Mouse (Mus musculus) CH12.LX (cell line): ENCODE data around the gene Golph3l. TPM values are rescaled to one million over a fixed set of nuclear protein-coding genes. Genes with fewer than 3 reads are reported as not detected.
A peak's percentile ranks its signal among the peaks of the same experiment; 100 is the strongest.

Source experiments
- DNase-seq: peaks from one replicate; pipeline ENCODE4 v3.0.0-alpha.2; 2013; ENCODE audit errors: extremely low read depth
- H3K27ac ChIP-seq: 2 replicates; pipeline ENCODE4 v1.5.1; 2012; ENCODE audit warnings: low read depth, mild to moderate bottlenecking, control low read depth, moderate library complexity; ENCODE audit not compliant: insufficient read depth
- H3K27me3 ChIP-seq: replicated peaks from 2 replicates; pipeline ENCODE3; 2012; ENCODE audit warnings: inconsistent platforms
- H3K36me3 ChIP-seq, 2 experiments: replicated peaks in 1 of 2; 2 replicates each; pipeline versions ENCODE3 to v1.6.1; 2012; ENCODE audit warnings: inconsistent platforms in 1 of 2, low read length in 1 of 2, mild to moderate bottlenecking in 1 of 2, mixed read lengths in 1 of 2, moderate library complexity in 1 of 2; ENCODE audit not compliant: control insufficient read depth in 1 of 2, insufficient read depth in 1 of 2
- H3K4me1 ChIP-seq, 2 experiments: 2 replicates each; pipeline ENCODE4 v1.6.1; 2012; ENCODE audit warnings: inconsistent platforms in 1 of 2, moderate library complexity in 1 of 2; ENCODE audit not compliant: insufficient read depth in 2 of 2, control insufficient read depth in 1 of 2
- H3K4me2 ChIP-seq: 2 replicates; pipeline ENCODE4 v1.6.1; 2012; ENCODE audit warnings: low read depth, mild to moderate bottlenecking, control low read depth; ENCODE audit not compliant: poor library complexity, insufficient read depth, severe bottlenecking
- H3K4me3 ChIP-seq, 3 experiments: fragments of 150-350 bp in 1 of 3; sonication (generic) in 1 of 3; replicated peaks in 1 of 3; 2 replicates each; pipeline versions ENCODE3 to v1.5.1; 2011 to 2012; ENCODE audit warnings: low read depth in 2 of 3, low read length in 2 of 3, mild to moderate bottlenecking in 2 of 3, moderate library complexity in 2 of 3, control low read depth in 1 of 3, improper control_type of control experiment in 1 of 3, inconsistent platforms in 1 of 3, mixed read lengths in 1 of 3; ENCODE audit not compliant: poor library complexity in 1 of 3
- H3K79me2 ChIP-seq: replicated peaks from 2 replicates; pipeline ENCODE4 v1.6.1; 2012; ENCODE audit warnings: mild to moderate bottlenecking, moderate library complexity; ENCODE audit not compliant: control insufficient read depth, poor library complexity, insufficient read depth, severe bottlenecking; ENCODE audit errors: extremely low read depth
- H3K9ac ChIP-seq: 2 replicates; pipeline ENCODE4 v1.6.1; 2012; ENCODE audit warnings: low read depth, mild to moderate bottlenecking, control low read depth, moderate library complexity; ENCODE audit not compliant: insufficient read depth
- H3K9me3 ChIP-seq: replicated peaks from 2 replicates; pipeline ENCODE3; 2012; ENCODE audit warnings: low read length, inconsistent platforms, mixed read lengths
- BHLHE40 ChIP-seq: IDR thresholded peaks from 2 replicates; pipeline ENCODE4 v1.6.1; 2011; ENCODE audit warnings: mild to moderate bottlenecking, low read depth, low read length, improper control_type of control experiment
- CHD2 ChIP-seq: IDR thresholded peaks from 2 replicates; pipeline ENCODE4 v1.6.1; 2011; ENCODE audit warnings: low read length, improper control_type of control experiment
- E2F4 ChIP-seq: IDR thresholded peaks from 2 replicates; pipeline ENCODE4 v1.6.1; 2011; ENCODE audit warnings: low read depth, low read length, improper control_type of control experiment; ENCODE audit not compliant: insufficient replicate concordance
- ELF1 ChIP-seq: IDR thresholded peaks from 2 replicates; pipeline ENCODE4 v1.6.1; 2014; ENCODE audit warnings: low read depth, mild to moderate bottlenecking, inconsistent platforms, low read length, improper control_type of control experiment
- EP300 ChIP-seq: IDR thresholded peaks from 2 replicates; pipeline ENCODE4 v1.6.1; 2011; ENCODE audit warnings: low read length, improper control_type of control experiment
- ETS1 ChIP-seq: conservative IDR thresholded peaks from 2 replicates; pipeline ENCODE4 v1.6.1; 2012; ENCODE audit warnings: low read depth, mild to moderate bottlenecking, inconsistent platforms, low read length, improper control_type of control experiment, moderate library complexity
- HCFC1 ChIP-seq: IDR thresholded peaks from 2 replicates; pipeline ENCODE4 v1.6.1; 2012; ENCODE audit warnings: low read depth, mild to moderate bottlenecking, inconsistent platforms, low read length, improper control_type of control experiment
- IRF4 ChIP-seq: IDR thresholded peaks from 2 replicates; pipeline ENCODE4 v1.6.1; 2014; ENCODE audit warnings: low read depth, mild to moderate bottlenecking, inconsistent platforms, low read length, improper control_type of control experiment
- JUN ChIP-seq: IDR thresholded peaks from 2 replicates; pipeline ENCODE4 v1.6.1; 2011; ENCODE audit warnings: low read depth, mild to moderate bottlenecking, low read length, improper control_type of control experiment, moderate library complexity; ENCODE audit not compliant: insufficient read depth
- MAFK ChIP-seq: IDR thresholded peaks from 2 replicates; pipeline ENCODE4 v1.6.1; 2011; ENCODE audit warnings: low read length, improper control_type of control experiment; ENCODE audit not compliant: insufficient replicate concordance
- MAZ ChIP-seq: IDR thresholded peaks from 2 replicates; pipeline ENCODE4 v1.6.1; 2012; ENCODE audit warnings: low read depth, mild to moderate bottlenecking, inconsistent platforms, low read length, improper control_type of control experiment, moderate library complexity
- MEF2A ChIP-seq: IDR thresholded peaks from 2 replicates; pipeline ENCODE4 v1.6.1; 2014; ENCODE audit warnings: low read depth, mild to moderate bottlenecking, inconsistent platforms, low read length, improper control_type of control experiment, borderline replicate concordance
- MYC ChIP-seq: IDR thresholded peaks from 2 replicates; pipeline ENCODE4 v1.6.1; 2011; ENCODE audit warnings: low read depth, mild to moderate bottlenecking, improper control_type of control experiment, low read length
- POLR2AphosphoS2 ChIP-seq: IDR thresholded peaks from 2 replicates; pipeline ENCODE4 v1.6.1; 2011; ENCODE audit warnings: low read depth, low read length, improper control_type of control experiment
- RCOR1 ChIP-seq: conservative IDR thresholded peaks from 2 replicates; pipeline ENCODE4 v1.6.1; 2012; ENCODE audit warnings: low read depth, mild to moderate bottlenecking, inconsistent platforms, low read length, improper control_type of control experiment
- SIN3A ChIP-seq: IDR thresholded peaks from 2 replicates; pipeline ENCODE4 v1.6.1; 2012; ENCODE audit warnings: low read length, improper control_type of control experiment, inconsistent platforms
- SMC3 ChIP-seq: IDR thresholded peaks from 2 replicates; pipeline ENCODE4 v1.6.1; 2011; ENCODE audit warnings: low read depth, low read length, improper control_type of control experiment
- TCF12 ChIP-seq: IDR thresholded peaks from 2 replicates; pipeline ENCODE4 v1.6.1; 2014; ENCODE audit warnings: low read depth, mild to moderate bottlenecking, inconsistent platforms, low read length, improper control_type of control experiment
- UBTF ChIP-seq: IDR thresholded peaks from 2 replicates; pipeline ENCODE4 v1.6.1; 2012; ENCODE audit warnings: low read depth, mild to moderate bottlenecking, inconsistent platforms, low read length, improper control_type of control experiment, moderate library complexity
- ZC3H11A ChIP-seq: IDR thresholded peaks from 2 replicates; pipeline ENCODE4 v1.6.1; 2012; ENCODE audit warnings: low read depth, mild to moderate bottlenecking, inconsistent platforms, low read length, improper control_type of control experiment
- ZMIZ1 ChIP-seq: IDR thresholded peaks from 2 replicates; pipeline ENCODE4 v1.6.1; 2012; ENCODE audit warnings: low read depth, mild to moderate bottlenecking, inconsistent platforms, low read length, improper control_type of control experiment
- dilution Hi-C: fragments of 300-500 bp; cut with MboI; formaldehyde crosslinking; loops from 2 replicates; pipeline ENCODE4 v1.14.3; 2020; ENCODE audit warnings: low sequenced_read_pairs; ENCODE audit not compliant: extremely low pct_unique_long_range_greater_than_20kb, extremely low pct_ligation_motif_present
- in situ Hi-C: fragments of 300-500 bp; cut with MboI; formaldehyde crosslinking; loops from 3 replicates; pipeline ENCODE4 v1.14.3; 2019; ENCODE audit warnings: low sequenced_read_pairs, low pct_ligation_motif_present, low pct_unique_long_range_greater_than_20kb, mixed read lengths
- polyA plus RNA-seq: library from polyadenylated mRNA; unstranded; fragments of >175 nt; gene quantifications from 2 replicates; pipeline ENCODE4 v1.2.1, GENCODE M21; 2012; ENCODE audit warnings: low read depth; ENCODE audit not compliant: insufficient read length
- total RNA-seq, 2 experiments: library from RNA; depleted of rRNA; stranded (reverse); fragments of 300-350 nt in 1 of 2; fragments of >200 nt in 1 of 2; gene quantifications; 2 replicates each; pipeline ENCODE4 v1.2.3; 2012 to 2014

The Golph3l gene
- total and polyA plus RNA-seq, 3 experiments = 22.7 to 36.9 (median 23.4) TPM

DNA sequence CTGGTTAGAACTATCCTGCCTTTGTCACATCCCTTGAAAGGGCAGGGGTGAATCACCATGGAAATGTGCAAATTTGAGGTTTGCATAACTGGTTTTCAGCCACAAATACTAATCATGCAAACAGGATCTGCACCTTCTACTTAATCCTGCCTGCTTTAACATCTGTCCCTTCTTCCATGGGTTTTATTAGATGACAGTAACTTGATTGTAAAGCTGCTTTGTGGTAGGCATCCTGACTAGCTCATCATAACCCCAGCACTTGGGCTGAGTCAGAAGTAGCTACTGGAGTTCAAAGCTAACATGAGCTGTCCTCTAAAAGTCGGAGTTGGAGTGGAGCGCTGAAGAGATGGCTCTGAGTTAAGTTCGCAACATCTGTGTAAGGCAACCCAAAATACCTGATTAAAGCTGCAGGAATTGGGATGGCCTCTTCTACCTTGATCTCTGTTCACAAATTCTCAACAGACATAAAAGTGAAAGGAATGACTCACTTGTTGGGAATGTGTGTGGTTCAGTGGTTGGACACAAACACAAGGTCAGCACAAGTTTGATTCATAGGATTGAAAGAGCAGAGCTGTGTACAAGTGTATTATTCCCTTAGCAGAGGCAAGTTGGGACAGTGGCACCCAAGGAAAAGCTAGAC, 75.4 kb downstream of the Golph3l start:
- TF ChIP-seq JUN (no peak), ELF1 (0 out of 2 replicates have a peak, but pooled peaks have one; percentile 24), ZC3H11A (no peak), MAFK (peak; percentile 26; the same call in 1 of the 2 replicates), EP300 (peak; percentile 62), SIN3A (peak; percentile 21; the same call in 1 of the 2 replicates), ETS1 (peak; percentile 19; the same call in 1 of the 2 replicates), HCFC1 (no peak), SMC3 (peak; percentile 13), RCOR1 (peak; percentile 53; the same call in 1 of the 2 replicates), CHD2 (peak; percentile 67), MYC (no peak), POLR2AphosphoS2 (peak; percentile 90), TCF12 (no peak), ZMIZ1 (peak; percentile 71), BHLHE40 (no peak), MEF2A (0 out of 2 replicates have a peak, but pooled peaks have one; percentile 16), E2F4 (no peak), IRF4 (no peak), MAZ (no peak; the same call in 1 of the 2 replicates), UBTF (no peak)
- peaks cover 34 to 66% of the 10 kb centered on the region in 2 experiments for H3K36me3 ChIP-seq
- H3K9ac ChIP-seq = no peak overlapping the region
- H3K79me2 ChIP-seq = peaks cover 84% of the 10 kb centered on the region
- in situ Hi-C loops (no loop called here), dilution Hi-C loops (no loop called here)
- H3K4me3 ChIP-seq = no peak overlapping the region
- peak; percentile 69 for DNase-seq
- H3K9me3 ChIP-seq = no peaks in the 10 kb centered on the region
- peak overlapping the region; percentile 91 for H3K27ac ChIP-seq
- H3K4me1 ChIP-seq = peaks cover 20 to 67% of the 10 kb centered on the region in 2 experiments
- no peaks in the 10 kb centered on the region for H3K27me3 ChIP-seq
- peak overlapping the region; percentile 95 for H3K4me2 ChIP-seq
